Mouse (Mus musculus) heart, postnatal 0 days (tissue): ENCODE measurements around the gene D8Ertd738e. TPM values are rescaled to one million over a fixed set of nuclear protein-coding genes. Genes with fewer than 3 reads are reported as not detected.

Experiments
- ATAC-seq: fragments of 200-750 bp; cut with Nextera tagmentation; 2 replicates; pipeline ENCODE4 v1.8.0; 2017; ENCODE audit warnings: low read depth, moderate number of reproducible peaks, moderate library complexity; ENCODE audit not compliant: insufficient read depth
- DNase-seq: peaks from one replicate; pipeline ENCODE4 v3.0.0-alpha.2; 2016; ENCODE audit warnings: low spot score
- H3K27ac ChIP-seq: fragments of 300-500 bp; sonication (generic); 2 replicates; pipeline ENCODE4 v1.5.1; 2014; ENCODE audit warnings: low read depth, mild to moderate bottlenecking
- H3K27me3 ChIP-seq: fragments of 300-500 bp; sonication (generic); 2 replicates; pipeline ENCODE4 v1.6.1; 2014; ENCODE audit warnings: low read length, mixed read lengths; ENCODE audit not compliant: control insufficient read depth, insufficient read depth
- H3K36me3 ChIP-seq: fragments of 300-500 bp; sonication (generic); replicated peaks from 2 replicates; pipeline ENCODE4 v1.6.1; 2014; ENCODE audit warnings: low read length, mixed read lengths; ENCODE audit not compliant: control insufficient read depth, insufficient read depth
- H3K4me1 ChIP-seq: fragments of 300-500 bp; sonication (generic); 2 replicates; pipeline ENCODE4 v1.6.1; 2014; ENCODE audit warnings: antibody characterized with exemption; ENCODE audit not compliant: control insufficient read depth, insufficient read depth
- H3K4me2 ChIP-seq: fragments of 300-500 bp; sonication (generic); 2 replicates; pipeline ENCODE4 v1.6.1; 2014; ENCODE audit warnings: low read depth, mild to moderate bottlenecking, low read length, moderate library complexity
- H3K4me3 ChIP-seq: fragments of 300-500 bp; sonication (generic); 2 replicates; pipeline ENCODE4 v1.5.1; 2014; ENCODE audit warnings: low read depth, low read length
- H3K9ac ChIP-seq: fragments of 300-500 bp; sonication (generic); replicated peaks from 2 replicates; pipeline ENCODE4 v1.6.1; 2014; ENCODE audit warnings: low read depth, low read length, mixed read lengths
- H3K9me3 ChIP-seq: fragments of 300-500 bp; sonication (generic); replicated peaks from 2 replicates; pipeline ENCODE4 v1.6.1; 2016; ENCODE audit warnings: low read length; ENCODE audit not compliant: control insufficient read depth
- CTCF ChIP-seq: IDR thresholded peaks from 2 replicates; pipeline ENCODE4 v1.5.1; 2016; ENCODE audit warnings: antibody characterized with exemption, control low read depth, low read depth
- EP300 ChIP-seq: IDR thresholded peaks from 2 replicates; pipeline ENCODE4 v1.6.1; 2016; ENCODE audit warnings: antibody characterized with exemption, low read depth
- WGBS: fragments of 180-500 bp; shearing (Covaris S2); extraction: QIAGEN DNeasy Blood & Tissue Kit; methylation state at CpG from one replicate; pipeline ENCODE4 v1.1.7; 2014; 5-methylcytosine and 5-hydroxymethylcytosine counted together
- polyA plus RNA-seq: library from polyadenylated mRNA; unstranded; fragments of >200 nt; fragmentation: Nextera tagmentation; extraction: Ambion mirVana; gene quantifications from 2 replicates; pipeline ENCODE4 v1.2.1, GENCODE M21; 2015
- total RNA-seq: library from RNA; depleted of rRNA; stranded (reverse); fragments of >200 nt; gene quantifications from 2 replicates; pipeline ENCODE4 v1.2.3, GENCODE M21; 2014; ENCODE audit warnings: low replicate concordance

Gene D8Ertd738e
- total and polyA plus RNA-seq, 2 experiments from 2014 or later, result 93.2 to 382 TPM

DNA sequence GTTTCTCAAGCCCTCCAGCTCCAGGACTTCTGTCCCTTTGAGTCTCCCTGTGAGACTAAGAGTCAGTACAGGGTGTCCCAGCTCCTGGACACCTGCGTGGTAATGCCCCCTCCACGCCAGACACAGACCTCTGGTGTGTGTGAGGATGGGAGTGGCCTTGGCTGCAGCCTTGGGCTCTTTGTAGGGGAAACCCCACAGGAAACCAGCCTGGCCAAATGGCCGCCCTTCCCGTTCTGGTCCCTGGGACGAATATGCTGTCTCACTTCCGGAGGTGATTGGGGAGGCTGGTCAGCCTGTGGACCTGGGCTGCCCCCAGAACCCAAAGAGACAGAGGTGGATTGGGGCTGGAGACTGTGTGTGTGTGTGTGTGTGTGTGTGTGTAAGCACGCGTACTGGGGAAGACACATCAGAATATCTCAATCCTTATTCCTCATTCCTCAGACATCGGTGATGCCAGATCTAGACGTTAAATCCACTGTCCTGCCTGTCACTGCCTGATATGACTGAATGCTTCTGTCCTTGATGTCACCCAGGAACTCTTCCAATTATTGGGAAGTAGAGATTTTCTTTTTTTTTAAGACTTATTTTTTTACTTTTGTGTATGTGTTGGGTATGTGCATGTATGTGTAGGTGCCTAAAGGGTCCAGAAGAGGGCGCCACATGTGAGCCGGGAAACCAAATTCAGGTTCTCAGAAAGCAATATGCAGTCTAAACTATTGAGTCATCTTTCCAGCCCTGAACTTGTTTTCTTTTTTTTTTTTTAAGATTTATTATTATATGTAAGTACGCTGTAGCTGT, 45.3 kb downstream of the D8Ertd738e start:
- WGBS, result 37% methylated on average over 13 of the region's 13 CpGs
- Histone ChIP-seq H3K27ac (peak overlapping the region; percentile 99), H3K4me1 (peaks cover 45% of the 10 kb centered on the region), H3K36me3 (peaks cover 41% of the 10 kb centered on the region), H3K4me3 (peak overlapping the region; percentile 79), H3K9me3 (no peaks in the 10 kb centered on the region), H3K27me3 (no peaks in the 10 kb centered on the region), H3K9ac (peak overlapping the region; percentile 90), H3K4me2 (peak overlapping the region; percentile 85)
- peak; percentile 85 for DNase-seq
- TF ChIP-seq EP300, result peak; percentile 96
- TF ChIP-seq CTCF, result peak; percentile 46
- peak; percentile 52 for ATAC-seq

DNA sequence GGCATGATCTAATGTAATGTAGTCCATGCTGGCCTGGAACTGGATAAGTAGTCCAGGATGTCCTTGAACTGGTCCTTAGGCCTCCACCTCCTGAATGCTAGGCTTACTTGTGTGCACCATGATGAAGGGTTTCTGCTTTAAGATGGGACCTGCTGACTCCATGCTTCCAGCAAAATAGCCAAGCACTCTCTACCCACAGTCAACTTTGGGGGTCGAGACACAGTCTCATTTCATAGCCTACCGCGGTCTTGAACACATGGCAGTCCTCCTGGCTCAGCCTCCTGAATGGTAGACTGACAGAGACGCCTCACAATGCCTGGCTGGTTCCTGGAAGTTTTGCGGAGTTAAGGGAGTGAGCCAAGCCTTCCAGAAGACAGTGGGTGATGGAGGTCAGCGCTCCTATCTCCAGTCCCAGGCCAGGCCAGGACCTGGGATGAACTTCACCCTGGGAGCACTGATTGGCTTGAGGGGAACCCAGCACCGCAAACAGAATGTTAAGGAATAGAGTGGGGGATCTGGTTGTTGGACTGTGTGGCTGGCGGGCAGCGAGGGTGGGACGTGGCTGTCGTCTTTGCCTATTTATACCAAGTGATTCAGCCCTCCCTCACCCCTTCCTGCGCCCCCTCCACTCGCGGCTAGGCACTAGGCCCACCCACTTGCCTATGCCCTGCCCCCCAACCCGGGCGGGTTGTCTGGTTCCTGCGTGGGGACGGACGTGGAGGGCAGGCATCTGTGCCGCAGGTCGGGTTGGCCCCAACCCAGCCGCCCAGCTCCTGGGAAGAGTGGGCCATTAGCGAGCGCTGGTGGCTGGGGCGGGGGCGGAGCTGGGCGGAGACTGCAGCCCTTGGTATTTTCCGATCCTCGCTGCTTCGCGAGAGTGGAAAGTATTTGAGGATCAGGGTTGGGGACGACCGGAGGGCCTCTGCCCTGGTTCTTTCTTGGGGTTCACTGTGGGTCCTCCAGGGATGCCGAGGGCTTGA, 46.3 kb downstream of the D8Ertd738e start:
- 3% methylated on average over 33 of the region's 34 CpGs for WGBS
- H3K27me3 ChIP-seq, result no peaks in the 10 kb centered on the region
- H3K4me1 ChIP-seq, result peaks cover 45% of the 10 kb centered on the region
- ATAC-seq (peak; percentile 66), DNase-seq (peak; percentile 87)
- TF ChIP-seq EP300, result no peak
- no peak for TF ChIP-seq CTCF
- peak overlapping the region; percentile 90 for H3K9ac ChIP-seq
- H3K4me3 ChIP-seq, result peak overlapping the region; percentile 79
- peak overlapping the region; percentile 99 for H3K27ac ChIP-seq
- H3K4me2 ChIP-seq, result peak overlapping the region; percentile 85
- H3K9me3 ChIP-seq, result no peaks in the 10 kb centered on the region
- H3K36me3 ChIP-seq, result peaks cover 32% of the 10 kb centered on the region

DNA sequence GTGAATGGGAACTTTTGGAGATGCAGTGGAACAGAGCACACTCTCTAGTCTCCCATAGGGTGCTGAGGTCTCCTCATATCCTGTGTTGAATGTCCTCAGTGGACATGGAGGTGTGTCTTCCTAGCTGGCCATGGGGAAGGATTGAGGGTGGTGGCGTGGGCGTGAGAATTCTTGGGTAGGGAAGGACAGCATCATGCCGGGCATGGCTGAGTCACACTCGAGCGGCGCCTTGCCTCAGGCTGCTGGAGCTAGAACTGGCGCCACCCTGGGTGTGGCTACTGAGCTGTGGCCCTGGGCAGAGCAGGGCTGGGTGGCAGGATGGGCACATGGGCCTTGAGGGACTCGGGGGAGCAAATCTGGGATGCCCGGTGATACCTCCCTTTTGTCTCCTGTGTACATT, 47.1 kb downstream of the D8Ertd738e start:
- ATAC-seq (no peak), DNase-seq (no peak)
- Histone ChIP-seq H3K4me2 (peak overlapping the region; percentile 85), H3K4me3 (peak overlapping the region; percentile 79), H3K36me3 (peaks cover 26% of the 10 kb centered on the region), H3K27me3 (no peaks in the 10 kb centered on the region), H3K4me1 (peaks cover 45% of the 10 kb centered on the region), H3K9ac (peak overlapping the region; percentile 90), H3K9me3 (no peaks in the 10 kb centered on the region), H3K27ac (peak overlapping the region; percentile 99)
- no peak for TF ChIP-seq CTCF
- TF ChIP-seq EP300, result peak; percentile 30; the same call in 1 of the 2 replicates
- 43% methylated on average over 9 of the region's 9 CpGs for WGBS

DNA sequence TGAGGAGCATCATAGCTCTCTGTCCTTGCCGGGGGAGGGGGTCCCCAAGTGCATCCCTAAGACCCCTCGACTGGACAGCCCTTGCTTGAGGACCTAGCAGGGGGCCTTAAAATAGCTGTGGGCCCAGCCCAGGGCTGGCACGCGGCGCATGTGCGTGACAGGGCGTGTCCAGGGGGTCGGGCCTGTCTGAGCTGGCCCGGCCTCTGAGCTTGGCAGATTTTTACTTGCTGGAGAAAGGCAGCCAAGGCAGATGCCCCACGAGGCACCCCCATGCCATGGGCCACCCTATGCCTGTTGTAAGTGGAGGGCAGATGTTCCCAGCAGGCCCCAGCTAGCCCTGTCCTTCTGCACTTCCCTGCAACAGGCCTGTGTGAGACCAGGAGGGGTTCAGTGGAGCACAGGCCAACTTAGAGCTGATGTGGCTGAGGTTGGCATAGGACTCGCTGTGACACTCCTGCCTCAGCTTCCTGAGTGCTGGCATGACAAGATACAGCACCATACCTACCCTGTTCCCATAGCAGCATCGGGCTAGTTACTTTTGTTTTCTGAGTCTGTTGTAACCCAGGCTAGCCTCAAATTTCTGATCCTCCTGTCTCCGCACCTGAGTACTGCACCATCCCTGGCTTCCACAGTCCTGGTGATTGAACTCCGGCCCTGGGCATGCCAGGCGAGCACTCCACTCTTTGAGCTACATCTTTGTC, 47.8 kb downstream of the D8Ertd738e start:
- ATAC-seq (peak; percentile 20), DNase-seq (peak; percentile 71)
- Histone ChIP-seq H3K4me1 (peaks cover 41% of the 10 kb centered on the region), H3K27me3 (no peaks in the 10 kb centered on the region), H3K4me3 (peak overlapping the region; percentile 79), H3K36me3 (peaks cover 18% of the 10 kb centered on the region), H3K27ac (peak overlapping the region; percentile 99), H3K4me2 (peak overlapping the region; percentile 85), H3K9me3 (no peaks in the 10 kb centered on the region), H3K9ac (peak overlapping the region; percentile 90)
- WGBS, result 25% methylated on average over 15 of the region's 15 CpGs
- no peak; the same call in 1 of the 2 replicates for TF ChIP-seq EP300
